Mouse (Mus musculus): ENCODE results near the gene Abcg8. TPM values are rescaled to one million over a fixed set of nuclear protein-coding genes. Genes with fewer than 3 reads are reported as not detected.

The Abcg8 gene
- polyA plus RNA-seq, 1 experiment = not detected

GRCm38 (mm10) chr17:84719105-84719504, 43.0 kb downstream of the Abcg8 start:
- Histone ChIP-seq H3K4me3 (ENCODE audit: insufficient read depth, low read length) (no peak overlapping the region), H3K4me1 (ENCODE audit: control insufficient read depth, insufficient read depth, low read length) (0 out of 2 replicates have a peak, but pooled peaks cover 5% of the 10 kb centered on the region), H3K27ac (ENCODE audit: insufficient read depth, low read length) (no peak overlapping the region)
- TF ChIP-seq CTCF (IDR thresholded peaks at IDR 0.05; ENCODE audit: borderline replicate concordance, insufficient read depth, low read length) = no peak
- no peak for TF ChIP-seq POLR2A (IDR thresholded peaks at IDR 0.05; ENCODE audit: low read depth, low read length)

DNA sequence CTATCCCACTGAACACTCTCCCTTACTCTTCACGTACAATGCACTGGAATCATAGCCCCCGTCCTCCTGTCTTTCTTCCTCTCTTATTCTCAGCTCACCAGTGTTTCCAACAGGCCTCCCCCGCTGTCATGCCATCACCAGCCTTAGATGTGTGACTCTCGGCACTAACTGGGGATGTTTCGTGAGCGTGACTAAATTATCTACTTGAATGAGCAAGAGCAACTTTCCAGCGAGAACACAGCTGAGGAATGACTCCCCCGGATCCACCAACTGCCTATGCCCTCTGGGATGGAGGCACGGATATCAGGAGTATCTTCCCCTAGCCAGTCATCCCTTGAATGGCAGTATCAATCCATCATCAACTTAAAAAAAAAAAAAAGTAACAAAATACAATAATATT, 47.9 kb downstream of the Abcg8 start:
- no peak overlapping the region for H3K4me3 ChIP-seq (ENCODE audit: insufficient read depth, low read length)
- no peak overlapping the region for H3K27ac ChIP-seq (ENCODE audit: insufficient read depth, low read length)
- no peak for TF ChIP-seq CTCF (IDR thresholded peaks at IDR 0.05; ENCODE audit: borderline replicate concordance, insufficient read depth, low read length)
- no peak for TF ChIP-seq POLR2A (IDR thresholded peaks at IDR 0.05; ENCODE audit: low read depth, low read length)
- H3K4me1 ChIP-seq (ENCODE audit: control insufficient read depth, insufficient read depth, low read length) = no peaks in the 10 kb centered on the region

DNA sequence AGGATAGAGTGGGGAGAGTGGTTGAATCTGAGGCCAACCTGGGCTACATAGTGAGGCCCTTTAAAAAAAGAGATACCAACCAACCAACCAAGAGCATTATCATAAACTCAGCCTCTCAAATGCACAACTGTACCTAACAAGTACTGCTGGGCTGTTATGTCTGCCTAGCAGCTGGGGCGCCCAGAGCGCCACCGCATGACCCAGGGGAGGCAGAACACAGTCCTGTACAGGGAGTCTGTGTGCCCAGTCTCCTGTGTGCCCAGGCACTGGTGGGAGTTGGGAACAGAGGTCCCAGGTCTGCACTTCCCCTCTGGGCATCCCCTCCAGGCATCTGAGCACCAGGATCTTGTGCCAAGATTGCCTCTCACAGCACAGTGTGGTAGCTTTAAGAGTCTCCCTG, 49.1 kb downstream of the Abcg8 start:
- H3K27ac ChIP-seq (ENCODE audit: insufficient read depth, low read length) = no peak overlapping the region
- H3K4me1 ChIP-seq (ENCODE audit: control insufficient read depth, insufficient read depth, low read length) = no peaks in the 10 kb centered on the region
- H3K4me3 ChIP-seq (ENCODE audit: insufficient read depth, low read length) = no peak overlapping the region
- TF ChIP-seq CTCF (IDR thresholded peaks at IDR 0.05; ENCODE audit: borderline replicate concordance, insufficient read depth, low read length) (no peak), POLR2A (IDR thresholded peaks at IDR 0.05; ENCODE audit: low read depth, low read length) (no peak)

DNA sequence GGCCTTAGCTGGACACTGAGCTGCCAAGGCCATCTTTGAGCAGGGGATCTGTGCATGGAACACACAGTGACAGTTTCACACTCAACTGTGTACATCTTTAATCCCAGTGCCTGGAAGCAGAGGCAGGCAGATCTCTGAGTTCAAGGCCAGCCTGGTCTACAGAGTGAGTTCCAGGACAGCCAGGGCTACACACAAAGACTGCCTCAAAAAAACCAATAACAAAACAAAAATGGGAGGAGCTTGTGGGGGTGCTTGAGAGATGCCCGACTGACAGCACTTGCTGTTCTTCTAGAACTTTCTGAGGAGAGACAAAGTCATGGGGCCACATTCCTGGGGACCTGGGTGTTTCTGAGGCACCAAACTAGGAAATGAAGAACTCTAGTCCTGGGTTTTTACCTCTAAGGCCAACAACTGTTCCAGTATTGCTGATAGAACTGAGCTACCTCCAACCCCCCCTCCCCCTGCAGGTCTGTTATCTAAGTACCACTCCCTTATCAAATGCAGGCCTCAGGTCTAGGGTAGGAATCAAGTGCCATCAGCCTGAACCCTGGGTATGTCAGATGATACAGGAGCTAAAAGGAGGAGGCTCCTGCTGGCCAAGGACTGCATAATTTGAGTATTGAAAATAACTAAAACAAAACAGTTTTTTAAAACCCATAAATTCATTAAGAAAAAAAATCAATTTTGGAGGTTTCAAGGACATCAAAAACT, 52.3 kb downstream of the Abcg8 start:
- no peak for TF ChIP-seq CTCF (IDR thresholded peaks at IDR 0.05; ENCODE audit: borderline replicate concordance, insufficient read depth, low read length)
- TF ChIP-seq POLR2A (IDR thresholded peaks at IDR 0.05; ENCODE audit: low read depth, low read length) = no peak
- no peak overlapping the region for H3K4me3 ChIP-seq (ENCODE audit: insufficient read depth, low read length)
- no peaks in the 10 kb centered on the region for H3K4me1 ChIP-seq (ENCODE audit: control insufficient read depth, insufficient read depth, low read length)
- H3K27ac ChIP-seq (ENCODE audit: insufficient read depth, low read length) = no peak overlapping the region

DNA sequence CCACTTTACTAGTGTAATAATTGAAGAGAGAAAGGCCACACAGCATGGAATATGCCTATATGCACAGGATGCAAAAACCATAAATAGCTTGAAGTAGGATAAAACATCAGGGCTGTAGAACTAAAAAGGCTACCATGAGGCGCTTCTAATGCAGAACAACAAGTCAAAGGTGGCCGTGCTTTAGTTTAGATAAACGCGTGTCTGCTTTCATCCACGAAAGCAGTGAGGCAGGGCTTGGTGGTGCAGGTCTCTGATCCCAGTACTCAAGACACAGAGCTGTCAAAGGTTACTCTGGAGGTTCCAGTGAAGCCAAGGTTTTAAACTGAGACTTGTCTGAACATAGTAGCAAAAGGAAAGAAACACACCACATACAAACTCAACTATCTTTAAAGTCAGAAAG, 53.0 kb downstream of the Abcg8 start:
- no peak for TF ChIP-seq CTCF (IDR thresholded peaks at IDR 0.05; ENCODE audit: borderline replicate concordance, insufficient read depth, low read length)
- TF ChIP-seq POLR2A (IDR thresholded peaks at IDR 0.05; ENCODE audit: low read depth, low read length) = no peak
- H3K27ac ChIP-seq (ENCODE audit: insufficient read depth, low read length) = no peak overlapping the region
- no peak overlapping the region for H3K4me3 ChIP-seq (ENCODE audit: insufficient read depth, low read length)
- H3K4me1 ChIP-seq (ENCODE audit: control insufficient read depth, insufficient read depth, low read length) = no peaks in the 10 kb centered on the region

- H3K27ac ChIP-seq (ENCODE audit: insufficient read depth, low read length) = no peak overlapping the region
- H3K4me1 ChIP-seq (ENCODE audit: control insufficient read depth, insufficient read depth, low read length) = peaks cover 2% of the 10 kb centered on the region; the same call in 1 of the 2 replicates
- H3K4me3 ChIP-seq (ENCODE audit: insufficient read depth, low read length) = no peak overlapping the region
- no peak for TF ChIP-seq POLR2A (IDR thresholded peaks at IDR 0.05; ENCODE audit: low read depth, low read length)
- TF ChIP-seq CTCF (IDR thresholded peaks at IDR 0.05; ENCODE audit: borderline replicate concordance, insufficient read depth, low read length) = no peak
Measured at GRCm38 (mm10) chr17:84731361-84731760, 55.3 kb downstream of the Abcg8 start.

GRCm38 (mm10) chr17:84732612-84733011, 56.5 kb downstream of the Abcg8 start:
- H3K4me1 ChIP-seq (ENCODE audit: control insufficient read depth, insufficient read depth, low read length) = peaks cover 5% of the 10 kb centered on the region; the same call in 1 of the 2 replicates
- no peak overlapping the region for H3K4me3 ChIP-seq (ENCODE audit: insufficient read depth, low read length)
- no peak overlapping the region for H3K27ac ChIP-seq (ENCODE audit: insufficient read depth, low read length)
- no peak for TF ChIP-seq POLR2A (IDR thresholded peaks at IDR 0.05; ENCODE audit: low read depth, low read length)
- no peak for TF ChIP-seq CTCF (IDR thresholded peaks at IDR 0.05; ENCODE audit: borderline replicate concordance, insufficient read depth, low read length)

DNA sequence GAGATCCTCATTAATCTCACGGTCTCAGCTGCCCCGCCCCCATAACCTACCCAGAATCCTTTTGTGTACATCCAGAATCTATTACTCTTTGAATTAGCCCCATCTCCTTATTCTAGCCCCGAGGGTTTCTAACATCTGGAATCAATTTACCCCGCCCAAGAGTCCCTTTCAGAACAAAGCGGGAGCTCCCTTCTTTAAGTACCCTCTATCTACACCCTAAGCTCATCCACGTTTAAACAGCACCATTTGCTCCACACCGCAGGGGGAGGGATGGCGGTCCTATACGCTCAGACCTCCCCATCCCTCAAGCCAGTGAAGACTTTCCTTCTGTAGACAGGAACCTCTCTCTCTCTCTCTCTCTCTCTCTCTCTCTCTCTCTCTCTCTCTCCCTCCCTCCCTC, 60.6 kb downstream of the Abcg8 start:
- H3K27ac ChIP-seq (ENCODE audit: insufficient read depth, low read length) = no peak overlapping the region
- H3K4me1 ChIP-seq (ENCODE audit: control insufficient read depth, insufficient read depth, low read length) = peaks cover 6% of the 10 kb centered on the region; the same call in 1 of the 2 replicates
- no peak for TF ChIP-seq CTCF (IDR thresholded peaks at IDR 0.05; ENCODE audit: borderline replicate concordance, insufficient read depth, low read length)
- TF ChIP-seq POLR2A (IDR thresholded peaks at IDR 0.05; ENCODE audit: low read depth, low read length) = no peak
- no peak overlapping the region for H3K4me3 ChIP-seq (ENCODE audit: insufficient read depth, low read length)

DNA sequence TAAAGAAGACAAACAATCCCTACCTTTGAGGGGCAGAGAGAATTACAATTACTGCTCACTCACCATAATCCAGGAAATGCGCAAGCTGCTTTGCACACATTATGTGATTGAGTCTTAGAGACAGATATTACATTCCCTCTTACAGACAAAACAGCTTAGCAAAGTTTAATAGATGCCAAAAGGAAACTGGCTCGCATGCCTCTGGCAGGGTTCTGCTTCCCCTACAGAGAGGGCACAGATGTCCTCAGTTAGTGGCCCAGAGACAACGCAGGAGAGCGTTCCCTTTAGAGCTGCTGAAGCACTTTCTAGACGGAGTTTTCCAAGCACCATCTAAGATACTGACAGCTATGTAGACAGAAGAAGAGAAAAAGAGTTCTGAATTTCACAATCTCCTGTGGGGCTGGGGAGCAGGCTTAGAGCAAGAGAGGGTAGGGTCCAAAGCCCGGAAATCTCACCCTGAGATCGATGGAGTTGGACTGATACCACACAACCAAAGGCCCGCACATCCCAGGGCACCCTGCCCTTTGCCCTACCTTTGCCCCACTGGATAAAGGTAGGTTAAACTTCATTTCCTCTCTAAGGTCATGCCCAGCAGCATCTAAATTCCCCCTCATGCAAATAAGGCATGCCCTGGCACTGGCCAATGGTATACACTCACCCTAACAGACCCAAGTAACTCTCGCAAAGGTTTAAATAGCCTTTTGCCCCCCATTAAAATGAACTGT, 62.1 kb downstream of the Abcg8 start:
- H3K27ac ChIP-seq (ENCODE audit: insufficient read depth, low read length) = no peak overlapping the region
- TF ChIP-seq CTCF (IDR thresholded peaks at IDR 0.05; ENCODE audit: borderline replicate concordance, insufficient read depth, low read length) (no peak), POLR2A (IDR thresholded peaks at IDR 0.05; ENCODE audit: low read depth, low read length) (no peak)
- peaks cover 6% of the 10 kb centered on the region; the same call in 1 of the 2 replicates for H3K4me1 ChIP-seq (ENCODE audit: control insufficient read depth, insufficient read depth, low read length)

GRCm38 (mm10) chr17:84744256-84744655, 68.2 kb downstream of the Abcg8 start:
- TF ChIP-seq POLR2A (IDR thresholded peaks at IDR 0.05; ENCODE audit: low read depth, low read length) (no peak), CTCF (IDR thresholded peaks at IDR 0.05; ENCODE audit: borderline replicate concordance, insufficient read depth, low read length) (no peak)
- no peaks in the 10 kb centered on the region for H3K4me1 ChIP-seq (ENCODE audit: control insufficient read depth, insufficient read depth, low read length)
- H3K27ac ChIP-seq (ENCODE audit: insufficient read depth, low read length) = no peak overlapping the region
- no peak overlapping the region for H3K4me3 ChIP-seq (ENCODE audit: insufficient read depth, low read length)

More for the DNA sequence above, 62.1 kb downstream of the Abcg8 start:
- no peak overlapping the region for H3K4me3 ChIP-seq (ENCODE audit: insufficient read depth, low read length)
